Mouse (Mus musculus): ENCODE measurements around the gene Eif2b3.

DNA sequence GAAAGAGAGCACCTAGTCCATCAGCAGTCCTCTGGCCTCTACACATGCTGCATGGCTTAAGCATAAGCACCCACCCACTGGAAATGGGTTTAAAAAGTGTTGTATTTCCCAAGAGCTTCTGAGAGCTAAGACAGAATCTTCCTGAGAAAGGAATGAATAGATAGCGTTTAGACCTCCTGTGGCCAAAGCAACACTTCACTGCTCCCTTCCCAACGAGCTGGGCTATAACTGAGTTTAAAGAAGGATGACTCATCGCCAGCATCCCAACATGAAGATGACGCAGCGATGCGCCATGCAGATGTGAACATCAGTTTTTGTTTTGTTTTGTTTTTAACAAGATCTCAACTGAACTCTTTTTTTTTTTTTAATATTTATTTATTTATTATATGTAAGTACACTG is 5.6 kb upstream of the Eif2b3 start:
- no peak for TF ChIP-seq GATA1 (IDR thresholded peaks at IDR 0.05; ENCODE audit: low read length)
- no peak for TF ChIP-seq TAL1 (IDR thresholded peaks at IDR 0.05; ENCODE audit: low read length)

Measured in erythroblast, embryonic 14.5 days (primary cell).